Mouse (Mus musculus) heart, adult 2 months (tissue): ENCODE results near the gene Hhex.

ENCODE experiments used
- CTCF ChIP-seq: fragments of 200-600 bp; IDR thresholded peaks from 2 replicates; pipeline ENCODE4 v1.8.1; 2022; ENCODE audit warnings: antibody characterized with exemption, mild to moderate bottlenecking, moderate library complexity
- EP300 ChIP-seq: fragments of 200-500 bp; IDR thresholded peaks from 2 replicates; pipeline ENCODE4 v1.6.1; 2011; ENCODE audit warnings: low read depth, low read length, control low read depth; ENCODE audit not compliant: insufficient read depth

DNA sequence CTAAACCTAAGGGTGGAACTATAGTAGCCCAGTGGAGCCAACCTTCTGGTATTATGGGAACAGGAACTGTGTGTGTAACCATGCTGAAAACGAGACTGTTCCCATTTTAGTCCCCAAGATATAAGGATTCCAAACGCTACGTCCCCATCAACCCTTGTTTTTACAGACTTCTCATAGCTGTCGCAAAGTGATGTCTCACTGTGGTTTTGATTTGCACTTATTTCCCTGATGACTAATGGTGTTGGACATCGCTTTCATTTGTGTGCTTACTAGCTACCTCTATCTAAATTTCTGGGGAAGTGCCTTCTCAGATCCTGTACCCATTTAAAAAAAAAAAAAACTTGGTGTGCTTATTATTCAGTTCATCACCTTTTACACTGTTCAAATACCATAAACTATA is 6.0 kb upstream of the Hhex start:
- TF ChIP-seq CTCF (no peak), EP300 (no peak)
